ENCODE assay signal across 27 mouse cellular contexts in the genomic region with DNA sequence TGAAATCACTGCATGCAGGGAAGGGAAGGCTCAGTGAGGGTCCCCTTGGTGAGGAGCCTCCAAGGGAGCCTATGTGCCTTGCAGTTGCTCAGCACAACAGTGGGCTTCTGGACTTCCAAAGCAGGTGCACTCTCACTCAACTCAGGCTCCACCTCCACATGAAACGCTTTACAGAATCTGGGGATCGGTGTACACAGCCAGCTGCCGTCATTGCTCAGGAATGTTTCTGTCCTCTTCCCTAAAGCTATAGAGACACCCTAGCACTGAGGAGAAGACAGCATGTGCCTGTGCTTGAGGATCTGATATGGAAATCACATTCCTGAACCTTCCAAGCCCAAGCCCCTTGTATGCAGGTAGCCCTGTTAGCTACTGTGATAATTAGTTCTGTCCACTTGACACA.
DNase-seq lines count a peak whose midpoint lies in the region; ATAC-seq and TF ChIP-seq lines count a peak whose summit lies in the region.
"Had no signal": no experiment of that assay in that cellular context is flagged by ENCODE, and none has a peak within 500 bp of the region (broad histone marks: within the 10 kb centered on the region; RNA-seq: fewer than 3 reads in every experiment).

No protein-coding gene starts in this region.

- peaks cover 5% of the 10 kb centered on the region; the same call in 1 of the 2 replicates for H3K9me3 ChIP-seq in heart, embryonic 13.5 days
- no peaks in the 10 kb centered on the region for H3K9me3 ChIP-seq in embryonic facial prominence, embryonic 15.5 days (replicated peaks)
- H3K9me3 ChIP-seq: forebrain, embryonic 10.5 days; limb, embryonic 12.5 days; megakaryocyte, embryonic 14.5 days; midbrain, embryonic 12.5 days; neural tube, embryonic 13.5 days had no signal

- H3K27ac ChIP-seq in heart, embryonic 13.5 days (replicated peaks), result peak overlapping the region; percentile 91
- H3K27ac ChIP-seq in left cerebral cortex, adult 2 months, result peak overlapping the region; percentile 78
- peak overlapping the region; percentile 3; the same call in 1 of the 2 replicates for H3K27ac ChIP-seq in embryonic facial prominence, embryonic 15.5 days (replicated peaks)
- H3K27ac ChIP-seq: forebrain, embryonic 10.5 days; gastrocnemius, adult 2 months; hindbrain, embryonic 14.5 days; midbrain, embryonic 12.5 days; neural tube, embryonic 13.5 days had no signal

- 35% methylated on average over 3 of the region's 3 CpGs for WGBS in heart, embryonic 13.5 days
- 61% methylated on average over 3 of the region's 3 CpGs for WGBS in embryonic facial prominence, embryonic 15.5 days

- no peak for ATAC-seq in heart, embryonic 13.5 days (ENCODE audit: extremely low read depth, insufficient number of reproducible peaks, low FRiP score, low TSS enrichment)
- no peak; the same call in 1 of the 2 replicates for ATAC-seq in embryonic facial prominence, embryonic 15.5 days (ENCODE audit: insufficient number of reproducible peaks, low FRiP score, low TSS enrichment, low read depth)
- ATAC-seq: forebrain, embryonic 16.5 days; intestine, postnatal 0 days; lung, postnatal 0 days had no signal

- no peak overlapping the region for H3K4me3 ChIP-seq in heart, embryonic 13.5 days
- no peak overlapping the region for H3K4me3 ChIP-seq in left cerebral cortex, adult 2 months
- no peak overlapping the region for H3K4me3 ChIP-seq in embryonic facial prominence, embryonic 15.5 days (replicated peaks)
- H3K4me3 ChIP-seq: forebrain, embryonic 10.5 days; gastrocnemius, adult 2 months; limb, embryonic 12.5 days; megakaryocyte, embryonic 14.5 days; midbrain, embryonic 12.5 days; myocyte; neural tube, embryonic 13.5 days had no signal

- no peak for DNase-seq in heart, adult 9 months (ENCODE audit: low spot score in 2 of 2)
- no peak for DNase-seq in left cerebral cortex, adult 2 months (ENCODE audit: extremely low spot score in 1 of 2, low spot score in 2 of 2)
- no peak for DNase-seq in left cerebral cortex, postnatal 36 days (ENCODE audit: low spot score in 2 of 2)
- DNase-seq in neural tube, embryonic 10.5 days (ENCODE audit: extremely low spot score, low spot score), result no peak
- DNase-seq: adrenal gland, adult 8-10 months; B cell, adult 2 months; cerebellum, adult 2 months; cerebellum, postnatal 14 days; gastrocnemius, adult 2 months; kidney, adult 9 months; kidney, postnatal 10 days; layer of hippocampus, postnatal 36 days; lung, postnatal 4 days; right cerebral cortex, postnatal 4 days had no signal

- H3K36me3 ChIP-seq in heart, embryonic 13.5 days, result peaks cover 14% of the 10 kb centered on the region
- no peaks in the 10 kb centered on the region for H3K36me3 ChIP-seq in embryonic facial prominence, embryonic 15.5 days
- H3K36me3 ChIP-seq: limb, embryonic 12.5 days; midbrain, embryonic 12.5 days; neural tube, embryonic 13.5 days had no signal

- intact Hi-C loops in left cerebral cortex, adult 2 months (cut with DNase I), result loop anchor here (2.0 kb wide), 1 partner anchor 49 kb away; no protein-coding TSS in a partner anchor
- intact Hi-C loops in left cerebral cortex, postnatal 36 days (cut with DNase I), result no loop called here

- no peaks in the 10 kb centered on the region for H3K27me3 ChIP-seq in heart, embryonic 13.5 days (replicated peaks)
- no peaks in the 10 kb centered on the region for H3K27me3 ChIP-seq in embryonic facial prominence, embryonic 15.5 days
- H3K27me3 ChIP-seq: limb, embryonic 12.5 days; midbrain, embryonic 12.5 days; neural tube, embryonic 13.5 days had no signal

- peak overlapping the region; percentile 4; the same call in 1 of the 2 replicates for H3K4me2 ChIP-seq in heart, embryonic 13.5 days
- no peak overlapping the region for H3K4me2 ChIP-seq in embryonic facial prominence, embryonic 15.5 days (replicated peaks)
- H3K4me2 ChIP-seq: hindbrain, embryonic 14.5 days; limb, embryonic 12.5 days; liver, embryonic 11.5 days; midbrain, embryonic 12.5 days; neural tube, embryonic 13.5 days had no signal

- H3K4me1 ChIP-seq in heart, embryonic 13.5 days, result peaks cover 100% of the 10 kb centered on the region
- peaks cover 51% of the 10 kb centered on the region for H3K4me1 ChIP-seq in embryonic facial prominence, embryonic 15.5 days
- H3K4me1 ChIP-seq: megakaryocyte, embryonic 14.5 days had no signal

- H3K9ac ChIP-seq in heart, embryonic 13.5 days, result peak overlapping the region; percentile 24; the same call in 1 of the 2 replicates
- no peak overlapping the region for H3K9ac ChIP-seq in embryonic facial prominence, embryonic 15.5 days
- H3K9ac ChIP-seq: hindbrain, embryonic 14.5 days; limb, embryonic 12.5 days; midbrain, embryonic 12.5 days; neural tube, embryonic 13.5 days had no signal

- TF ChIP-seq CTCF in left cerebral cortex, adult 2 months (IDR thresholded peaks at IDR 0.05), result no peak

Comparison
In these comparisons a context has a peak if more than half of its experiments do, and no peak if none do; other contexts are left out.
1. H3K27ac ChIP-seq: peak in every context shown above with its lines; median percentile 91 in heart, embryonic 13.5 days; 78 in left cerebral cortex, adult 2 months; 3 in embryonic facial prominence, embryonic 15.5 days.